Mouse (Mus musculus): ENCODE data around the gene 9930022D16Rik. TPM values are rescaled to one million over a fixed set of nuclear protein-coding genes. Genes with fewer than 3 reads are reported as not detected.

9930022D16Rik gene
- polyA plus RNA-seq, 1 experiment from 2014 or later: not detected

GRCm38 (mm10) chr11:109451169-109451568, 37.5 kb downstream of the 9930022D16Rik start:
- Histone ChIP-seq H3K9ac (no peak overlapping the region), H3K4me3 (ENCODE audit: low read depth, low read length) (no peak overlapping the region), H3K4me1 (ENCODE audit: insufficient read depth) (no peaks in the 10 kb centered on the region), H3K36me3 (ENCODE audit: insufficient read depth) (peaks cover 23% of the 10 kb centered on the region), H3K27ac (ENCODE audit: low read depth) (no peak overlapping the region), H3K9me3 (ENCODE audit: low read depth, low read length) (no peaks in the 10 kb centered on the region), H3K27me3 (ENCODE audit: insufficient read depth, low read length) (no peaks in the 10 kb centered on the region), H3K4me2 (no peak overlapping the region)
- TF ChIP-seq CTCF (IDR thresholded peaks at IDR 0.05; ENCODE audit: low read depth): no peak
- no peak for DNase-seq
- 78% methylated on average over 11 of the region's 11 CpGs for WGBS
- ATAC-seq (ENCODE audit: insufficient read depth): no peak

- H3K4me3 ChIP-seq (ENCODE audit: low read depth, low read length): no peak overlapping the region
- TF ChIP-seq CTCF (IDR thresholded peaks at IDR 0.05; ENCODE audit: low read depth): no peak
- no peak for ATAC-seq (ENCODE audit: insufficient read depth)
These were observed 42.5 kb downstream of the 9930022D16Rik start for GRCm38 (mm10) chr11:109456261-109456660.

GRCm38 (mm10) chr11:109458165-109458564, 44.4 kb downstream of the 9930022D16Rik start:
- H3K9ac ChIP-seq: no peak overlapping the region
- TF ChIP-seq CTCF (IDR thresholded peaks at IDR 0.05; ENCODE audit: low read depth): no peak
- ATAC-seq (ENCODE audit: insufficient read depth) (no peak), DNase-seq (no peak)
- no peak overlapping the region for H3K4me3 ChIP-seq (ENCODE audit: low read depth, low read length)
- no peaks in the 10 kb centered on the region for H3K9me3 ChIP-seq (ENCODE audit: low read depth, low read length)
- 95% methylated on average over 11 of the region's 11 CpGs for WGBS
- H3K27me3 ChIP-seq (ENCODE audit: insufficient read depth, low read length): no peaks in the 10 kb centered on the region
- peaks cover 31% of the 10 kb centered on the region for H3K36me3 ChIP-seq (ENCODE audit: insufficient read depth)
- H3K4me2 ChIP-seq: no peak overlapping the region
- H3K4me1 ChIP-seq (ENCODE audit: insufficient read depth): no peaks in the 10 kb centered on the region
- H3K27ac ChIP-seq (ENCODE audit: low read depth): no peak overlapping the region

More at GRCm38 (mm10) chr11:109456261-109456660, 42.5 kb downstream of the 9930022D16Rik start:
- H3K9ac ChIP-seq: no peak overlapping the region
- no peak overlapping the region for H3K27ac ChIP-seq (ENCODE audit: low read depth)
- H3K27me3 ChIP-seq (ENCODE audit: insufficient read depth, low read length): no peaks in the 10 kb centered on the region
- 88% methylated on average over 5 of the region's 5 CpGs for WGBS
- H3K4me1 ChIP-seq (ENCODE audit: insufficient read depth): no peaks in the 10 kb centered on the region
- H3K9me3 ChIP-seq (ENCODE audit: low read depth, low read length): no peaks in the 10 kb centered on the region
- peaks cover 29% of the 10 kb centered on the region for H3K36me3 ChIP-seq (ENCODE audit: insufficient read depth)
- H3K4me2 ChIP-seq: no peak overlapping the region
- no peak for DNase-seq

GRCm38 (mm10) chr11:109460586-109460985, 46.9 kb downstream of the 9930022D16Rik start:
- ATAC-seq (ENCODE audit: insufficient read depth) (no peak), DNase-seq (no peak)
- Histone ChIP-seq H3K4me3 (ENCODE audit: low read depth, low read length) (no peak overlapping the region), H3K36me3 (ENCODE audit: insufficient read depth) (peaks cover 26% of the 10 kb centered on the region), H3K9ac (no peak overlapping the region), H3K27ac (ENCODE audit: low read depth) (no peak overlapping the region), H3K27me3 (ENCODE audit: insufficient read depth, low read length) (no peaks in the 10 kb centered on the region), H3K4me2 (no peak overlapping the region), H3K4me1 (ENCODE audit: insufficient read depth) (no peaks in the 10 kb centered on the region), H3K9me3 (ENCODE audit: low read depth, low read length) (no peaks in the 10 kb centered on the region)
- 29% methylated on average over 5 of the region's 5 CpGs for WGBS
- TF ChIP-seq CTCF (IDR thresholded peaks at IDR 0.05; ENCODE audit: low read depth): no peak

- whole genome bisulfite sequencing: 84% methylated on average over 4 of the region's 4 CpGs
- Histone ChIP-seq H3K36me3 (ENCODE audit: insufficient read depth) (0 out of 2 replicates have a peak, but pooled peaks cover 15% of the 10 kb centered on the region), H3K4me3 (ENCODE audit: low read depth, low read length) (no peak overlapping the region), H3K27me3 (ENCODE audit: insufficient read depth, low read length) (no peaks in the 10 kb centered on the region), H3K4me1 (ENCODE audit: insufficient read depth) (no peaks in the 10 kb centered on the region), H3K4me2 (no peak overlapping the region), H3K9ac (no peak overlapping the region), H3K9me3 (ENCODE audit: low read depth, low read length) (no peaks in the 10 kb centered on the region), H3K27ac (ENCODE audit: low read depth) (no peak overlapping the region)
- TF ChIP-seq CTCF (IDR thresholded peaks at IDR 0.05; ENCODE audit: low read depth): no peak
- DNase-seq: no peak
- no peak for ATAC-seq (ENCODE audit: insufficient read depth)
These were observed 51.4 kb downstream of the 9930022D16Rik start for GRCm38 (mm10) chr11:109465068-109465467.

- DNase-seq (peak; percentile 25), ATAC-seq (ENCODE audit: insufficient read depth) (no peak)
- no peak for TF ChIP-seq CTCF (IDR thresholded peaks at IDR 0.05; ENCODE audit: low read depth)
- Histone ChIP-seq H3K4me2 (no peak overlapping the region), H3K4me3 (ENCODE audit: low read depth, low read length) (no peak overlapping the region), H3K4me1 (ENCODE audit: insufficient read depth) (no peaks in the 10 kb centered on the region), H3K9me3 (ENCODE audit: low read depth, low read length) (no peaks in the 10 kb centered on the region), H3K27ac (ENCODE audit: low read depth) (no peak overlapping the region), H3K36me3 (ENCODE audit: insufficient read depth) (0 out of 2 replicates have a peak, but pooled peaks cover 9% of the 10 kb centered on the region), H3K9ac (no peak overlapping the region), H3K27me3 (ENCODE audit: insufficient read depth, low read length) (0 out of 2 replicates have a peak, but pooled peaks cover 2% of the 10 kb centered on the region)
- 35% methylated on average over 8 of the region's 8 CpGs for WGBS
These were observed 53.3 kb downstream of the 9930022D16Rik start for GRCm38 (mm10) chr11:109466987-109467386.

GRCm38 (mm10) chr11:109468133-109468532, 54.4 kb downstream of the 9930022D16Rik start:
- no peak for TF ChIP-seq CTCF (IDR thresholded peaks at IDR 0.05; ENCODE audit: low read depth)
- H3K4me2 ChIP-seq: no peak overlapping the region
- 59% methylated on average over 5 of the region's 5 CpGs for WGBS
- peaks cover 5% of the 10 kb centered on the region; the same call in 1 of the 2 replicates for H3K27me3 ChIP-seq (ENCODE audit: insufficient read depth, low read length)
- no peaks in the 10 kb centered on the region for H3K4me1 ChIP-seq (ENCODE audit: insufficient read depth)
- ATAC-seq (ENCODE audit: insufficient read depth) (no peak), DNase-seq (peak; percentile 15)
- H3K9me3 ChIP-seq (ENCODE audit: low read depth, low read length): no peaks in the 10 kb centered on the region
- H3K4me3 ChIP-seq (ENCODE audit: low read depth, low read length): no peak overlapping the region
- H3K36me3 ChIP-seq (ENCODE audit: insufficient read depth): no peaks in the 10 kb centered on the region
- H3K9ac ChIP-seq: no peak overlapping the region
- H3K27ac ChIP-seq (ENCODE audit: low read depth): no peak overlapping the region

Small RNA genes within 50 kb of the gene (microRNA-seq; reads per million reads assigned to microRNA genes)
- gene Gm25540 (ENCODE audit: borderline number of aligned reads): not detected

Other genes with a start within 250 kb of the 9930022D16Rik start
- gene Rgs9, start 115.8 kb upstream of the 9930022D16Rik start, polyA plus RNA-seq (2014; fragmentation: Nextera tagmentation; extraction: Ambion mirVana): 1.4 and 1.5 TPM in 2 replicates
- 30.7 and 33.8 TPM in 2 replicates for gene Gna13, start 51.1 kb upstream of the 9930022D16Rik start, polyA plus RNA-seq (2014; fragmentation: Nextera tagmentation; extraction: Ambion mirVana)
- gene Amz2, start 12.0 kb downstream of the 9930022D16Rik start, polyA plus RNA-seq (2014; fragmentation: Nextera tagmentation; extraction: Ambion mirVana): 41.5 and 45.6 TPM in 2 replicates
- gene Arsg, start 59.5 kb downstream of the 9930022D16Rik start, polyA plus RNA-seq (2014; fragmentation: Nextera tagmentation; extraction: Ambion mirVana): 2.8 and 5.3 TPM in 2 replicates
- 5.4 and 5.9 TPM in 2 replicates for gene Slc16a6, start 59.7 kb downstream of the 9930022D16Rik start, polyA plus RNA-seq (2014; fragmentation: Nextera tagmentation; extraction: Ambion mirVana)
- 24.1 and 24.9 TPM in 2 replicates for gene Wipi1, start 198.1 kb downstream of the 9930022D16Rik start, polyA plus RNA-seq (2014; fragmentation: Nextera tagmentation; extraction: Ambion mirVana)
- gene Prkar1a, start 235.5 kb downstream of the 9930022D16Rik start, polyA plus RNA-seq (2014; fragmentation: Nextera tagmentation; extraction: Ambion mirVana): 408 and 411 TPM in 2 replicates